17 mouse cellular contexts compared by ENCODE assay signal in genomic region chr11:87320007-87320406, GRCm38 (mm10).
"Had no signal": no experiment of that assay in that cellular context is flagged by ENCODE, and none has a peak within 500 bp of the region (broad histone marks: within the 10 kb centered on the region; RNA-seq: fewer than 3 reads in every experiment).

No protein-coding gene starts in this region.

- H3K9ac ChIP-seq: lung, embryonic 15.5 days; midbrain, embryonic 13.5 days; midbrain, embryonic 15.5 days; neural tube, embryonic 12.5 days; stomach, embryonic 15.5 days had no signal

- H3K9me3 ChIP-seq: lung, embryonic 15.5 days; megakaryocyte, embryonic 14.5 days; midbrain, embryonic 13.5 days; midbrain, embryonic 15.5 days; neural tube, embryonic 12.5 days; stomach, embryonic 15.5 days had no signal

- H3K4me1 ChIP-seq: lung, embryonic 15.5 days; megakaryocyte, embryonic 14.5 days; midbrain, embryonic 13.5 days; midbrain, embryonic 15.5 days; neural tube, embryonic 12.5 days; stomach, embryonic 15.5 days had no signal

- ATAC-seq: lung, postnatal 0 days; midbrain, embryonic 13.5 days; midbrain, embryonic 15.5 days had no signal

- H3K36me3 ChIP-seq: lung, embryonic 15.5 days; midbrain, embryonic 13.5 days; midbrain, embryonic 15.5 days; neural tube, embryonic 12.5 days; stomach, embryonic 15.5 days had no signal

- H3K4me3 ChIP-seq: lung, embryonic 15.5 days; megakaryocyte, embryonic 14.5 days; midbrain, embryonic 13.5 days; midbrain, embryonic 15.5 days; neural tube, embryonic 12.5 days; stomach, embryonic 15.5 days had no signal

- H3K4me2 ChIP-seq: lung, embryonic 15.5 days; midbrain, embryonic 11.5 days; midbrain, embryonic 13.5 days; midbrain, embryonic 15.5 days; neural tube, embryonic 12.5 days; stomach, embryonic 15.5 days had no signal

- H3K27ac ChIP-seq: lung, embryonic 15.5 days; macrophage; midbrain, embryonic 13.5 days; midbrain, embryonic 15.5 days; neural tube, embryonic 12.5 days; stomach, embryonic 15.5 days; stomach, postnatal 0 days had no signal

- DNase-seq: lung, adult 2 months; lung, postnatal 14 days; lung, postnatal 36 days; right cerebral cortex, postnatal 14 days; thymus, adult 2 months; thymus, postnatal 25 days; thymus, postnatal 4 days had no signal

- H3K27me3 ChIP-seq: lung, embryonic 15.5 days; midbrain, embryonic 13.5 days; midbrain, embryonic 15.5 days; neural tube, embryonic 12.5 days; stomach, embryonic 15.5 days had no signal
